Mouse (Mus musculus): ENCODE results near the gene Ywhag.

GRCm38 (mm10) chr5:135913201-135913600, 21.2 kb downstream of the Ywhag start:
- no peak for TF ChIP-seq CTCF (IDR thresholded peaks at IDR 0.05; ENCODE audit: low read depth, low read length)
- no peak for TF ChIP-seq POLR2A (IDR thresholded peaks at IDR 0.05; ENCODE audit: extremely low read depth, insufficient read depth, low read length)

Data from liver, adult 2 months (tissue).